Mouse (Mus musculus) limb, embryonic 14.5 days (tissue): ENCODE results near the gene Lyar. TPM values are rescaled to one million over a fixed set of nuclear protein-coding genes. Genes with fewer than 3 reads are reported as not detected.

Source experiments
- ATAC-seq: fragments of 200-750 bp; cut with Nextera tagmentation; 2 replicates; pipeline ENCODE4 v1.8.0; 2017; ENCODE audit warnings: low read depth, moderate number of reproducible peaks, moderate TSS enrichment; ENCODE audit not compliant: low FRiP score
- DNase-seq: peaks from one replicate; pipeline ENCODE4 v3.0.0-alpha.2; 2015; ENCODE audit warnings: low spot score
- H3K27ac ChIP-seq: fragments of 300-500 bp; sonication (generic); replicated peaks from 2 replicates; pipeline ENCODE4 v1.5.1; 2014; ENCODE audit warnings: low read depth, mild to moderate bottlenecking, low read length, moderate library complexity, mixed read lengths
- H3K27me3 ChIP-seq: fragments of 300-500 bp; sonication (generic); 2 replicates; pipeline ENCODE4 v1.6.1; 2014; ENCODE audit warnings: low read length, mixed read lengths; ENCODE audit not compliant: control insufficient read depth, insufficient read depth
- H3K36me3 ChIP-seq: fragments of 300-500 bp; sonication (generic); 2 replicates; pipeline ENCODE4 v1.6.1; 2014; ENCODE audit warnings: mild to moderate bottlenecking, low read length, moderate library complexity, mixed read lengths; ENCODE audit not compliant: control insufficient read depth, insufficient read depth
- H3K4me1 ChIP-seq: fragments of 300-500 bp; sonication (generic); 2 replicates; pipeline ENCODE4 v1.6.1; 2014; ENCODE audit warnings: antibody characterized with exemption, low read length, mixed read lengths; ENCODE audit not compliant: control insufficient read depth, insufficient read depth
- H3K4me2 ChIP-seq: fragments of 300-500 bp; sonication (generic); replicated peaks from 2 replicates; pipeline ENCODE4 v1.6.1; 2014; ENCODE audit warnings: low read depth, mild to moderate bottlenecking, low read length, moderate library complexity; ENCODE audit not compliant: severe bottlenecking
- H3K4me3 ChIP-seq: fragments of 300-500 bp; sonication (generic); replicated peaks from 2 replicates; pipeline ENCODE4 v1.5.1; 2014; ENCODE audit warnings: low read length
- H3K9ac ChIP-seq: fragments of 300-500 bp; sonication (generic); 2 replicates; pipeline ENCODE4 v1.6.1; 2014; ENCODE audit warnings: mild to moderate bottlenecking, low read depth, low read length, moderate library complexity; ENCODE audit not compliant: severe bottlenecking
- H3K9me3 ChIP-seq: fragments of 300-500 bp; sonication (generic); 2 replicates; pipeline ENCODE4 v1.6.1; 2016; ENCODE audit warnings: low read length; ENCODE audit not compliant: control insufficient read depth
- POLR2A ChIP-seq: fragments of 200-500 bp; IDR thresholded peaks from 2 replicates; pipeline ENCODE4 v1.8.0; 2012; ENCODE audit warnings: inconsistent platforms, mild to moderate bottlenecking, moderate library complexity, borderline replicate concordance; ENCODE audit not compliant: insufficient read depth, insufficient read length; ENCODE audit errors: extremely low read depth
- WGBS: fragments of 180-500 bp; shearing (Covaris S2); extraction: QIAGEN DNeasy Blood & Tissue Kit; methylation state at CpG from one replicate; pipeline ENCODE4 v1.1.7; 2014; 5-methylcytosine and 5-hydroxymethylcytosine counted together
- polyA plus RNA-seq, 2 experiments: library from polyadenylated mRNA; depleted of rRNA in 1 of 2; stranded (reverse) in 1 of 2; unstranded in 1 of 2; fragments of >200 nt; fragmentation: Nextera tagmentation in 1 of 2; extraction: Ambion mirVana in 1 of 2; gene quantifications; 2 replicates each; pipeline versions ENCODE4 v1.2.1 to v1.2.3; 2012 to 2014

Gene Lyar
- polyA plus RNA-seq, 2 experiments: 54.7 to 85.2 TPM

DNA sequence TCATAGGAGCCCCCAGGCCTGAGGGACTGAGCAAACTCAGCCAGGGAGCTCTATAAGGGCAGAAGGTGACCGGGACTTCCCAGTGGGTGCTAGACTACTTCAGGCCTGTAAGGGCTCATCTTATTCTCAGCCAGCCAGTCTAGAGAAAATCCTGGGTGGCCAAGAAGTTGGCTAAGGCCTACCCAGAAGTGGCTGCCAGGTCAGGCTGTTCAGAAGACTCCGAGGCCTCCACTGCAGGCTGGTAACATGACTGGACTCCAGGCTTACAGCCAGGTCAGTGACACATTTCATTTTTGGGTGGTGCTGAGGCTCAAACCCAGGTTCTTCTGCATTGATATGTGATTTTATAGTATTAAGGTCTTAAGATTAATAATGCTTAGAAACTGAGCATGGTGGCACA, 20.6 kb upstream of the Lyar start:
- H3K36me3 ChIP-seq: peaks cover 43% of the 10 kb centered on the region
- no peak for DNase-seq
- 89% methylated on average over 2 of the region's 2 CpGs for WGBS

GRCm38 (mm10) chr5:38205303-38205726, 15.0 kb upstream of the Lyar start:
- Histone ChIP-seq H3K4me2 (no peak overlapping the region), H3K36me3 (peaks cover 78% of the 10 kb centered on the region), H3K27ac (no peak overlapping the region), H3K4me3 (no peak overlapping the region), H3K9me3 (no peaks in the 10 kb centered on the region), H3K9ac (no peak overlapping the region), H3K27me3 (no peaks in the 10 kb centered on the region), H3K4me1 (no peaks in the 10 kb centered on the region)
- 90% methylated on average over 7 of the region's 7 CpGs for WGBS
- TF ChIP-seq POLR2A: no peak
- no peak for DNase-seq
- ATAC-seq: no peak

More for the DNA sequence above, 20.6 kb upstream of the Lyar start:
- H3K27me3 ChIP-seq: no peaks in the 10 kb centered on the region
- no peak for TF ChIP-seq POLR2A
- ATAC-seq: no peak
- no peaks in the 10 kb centered on the region for H3K4me1 ChIP-seq
- H3K4me3 ChIP-seq: no peak overlapping the region
- no peak overlapping the region for H3K9ac ChIP-seq
- H3K9me3 ChIP-seq: no peaks in the 10 kb centered on the region
- H3K4me2 ChIP-seq: no peak overlapping the region
- H3K27ac ChIP-seq: no peak overlapping the region

DNA sequence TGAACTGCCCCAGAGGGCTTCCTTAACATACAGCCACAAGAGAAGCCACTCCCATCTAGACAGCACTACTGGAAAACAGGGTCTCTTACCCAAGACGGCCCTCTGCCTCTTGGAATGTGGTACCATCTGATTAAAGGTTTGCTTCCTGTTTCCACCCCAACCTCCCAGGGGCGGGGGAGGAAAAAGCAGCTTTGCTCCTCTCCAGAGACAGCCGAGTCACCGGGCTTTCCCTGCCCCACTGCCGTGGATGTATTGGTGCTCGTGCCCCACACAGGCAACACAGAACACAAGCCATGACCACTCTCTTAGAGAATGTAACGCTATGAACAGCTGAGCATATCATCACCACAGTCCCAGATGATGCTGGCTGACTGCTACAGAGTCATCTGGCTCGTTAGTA, 11.3 kb upstream of the Lyar start:
- Histone ChIP-seq H3K9me3 (no peaks in the 10 kb centered on the region), H3K27ac (no peak overlapping the region), H3K4me1 (no peaks in the 10 kb centered on the region), H3K4me3 (no peak overlapping the region), H3K9ac (no peak overlapping the region), H3K36me3 (peaks cover 71% of the 10 kb centered on the region), H3K27me3 (no peaks in the 10 kb centered on the region), H3K4me2 (no peak overlapping the region)
- TF ChIP-seq POLR2A: no peak
- 60% methylated on average over 8 of the region's 8 CpGs for WGBS
- DNase-seq (no peak), ATAC-seq (no peak)

DNA sequence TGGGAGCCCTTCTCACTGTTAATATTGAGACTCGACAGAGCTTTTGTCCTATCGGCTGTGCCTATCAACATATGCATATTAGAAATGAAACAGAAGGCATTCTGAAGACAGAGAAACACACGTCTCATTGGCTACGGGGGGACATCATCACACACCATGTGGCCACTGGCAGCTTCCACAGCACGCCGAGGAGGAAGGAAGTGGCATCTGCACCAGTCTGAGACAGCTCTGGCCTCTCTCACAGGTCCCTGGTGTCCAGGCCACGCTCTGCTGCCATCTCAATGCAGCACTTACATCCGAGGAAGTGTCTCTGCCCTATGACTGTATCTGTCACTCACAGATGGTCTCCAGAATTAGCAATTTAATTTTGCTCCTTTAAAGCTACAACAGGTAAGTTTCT, 8.6 kb upstream of the Lyar start:
- no peak overlapping the region for H3K9ac ChIP-seq
- TF ChIP-seq POLR2A: no peak
- no peak overlapping the region for H3K4me2 ChIP-seq
- no peaks in the 10 kb centered on the region for H3K4me1 ChIP-seq
- 89% methylated on average over 8 of the region's 8 CpGs for WGBS
- no peak for DNase-seq
- ATAC-seq: no peak
- H3K27me3 ChIP-seq: no peaks in the 10 kb centered on the region
- no peaks in the 10 kb centered on the region for H3K9me3 ChIP-seq
- H3K4me3 ChIP-seq: no peak overlapping the region
- H3K27ac ChIP-seq: no peak overlapping the region
- peaks cover 72% of the 10 kb centered on the region for H3K36me3 ChIP-seq

DNA sequence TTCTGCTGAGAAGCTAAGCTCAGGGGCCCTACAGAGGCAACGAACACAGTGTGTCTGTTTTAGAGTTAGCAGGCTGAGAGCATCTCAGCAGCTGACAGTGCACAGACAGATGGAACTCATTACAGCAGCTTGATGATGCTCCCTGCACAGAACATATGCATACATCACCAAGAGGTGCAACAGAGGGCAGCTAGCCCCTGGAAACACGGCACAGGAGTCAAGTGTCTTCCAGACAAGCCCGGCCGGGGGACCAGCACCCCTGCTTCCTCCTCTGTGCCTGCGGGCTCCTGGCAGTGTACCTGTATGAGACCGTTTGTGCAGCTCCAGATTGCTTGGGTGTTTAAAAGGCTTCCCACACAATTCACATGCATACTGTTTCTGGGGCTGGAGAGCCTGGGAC, 7.3 kb upstream of the Lyar start:
- no peak overlapping the region for H3K4me3 ChIP-seq
- 56% methylated on average over 6 of the region's 6 CpGs for WGBS
- H3K4me1 ChIP-seq: no peaks in the 10 kb centered on the region
- no peaks in the 10 kb centered on the region for H3K9me3 ChIP-seq
- no peak for TF ChIP-seq POLR2A
- H3K9ac ChIP-seq: no peak overlapping the region
- H3K27ac ChIP-seq: no peak overlapping the region
- no peaks in the 10 kb centered on the region for H3K27me3 ChIP-seq
- H3K4me2 ChIP-seq: no peak overlapping the region
- DNase-seq (no peak), ATAC-seq (no peak)
- H3K36me3 ChIP-seq: peaks cover 74% of the 10 kb centered on the region
